Mouse (Mus musculus) layer of hippocampus, postnatal 14 days (tissue): ENCODE results near the gene Dek. TPM values are rescaled to one million over a fixed set of nuclear protein-coding genes. Genes with fewer than 3 reads are reported as not detected.

ENCODE experiments used
- DNase-seq, 2 experiments: peaks; one replicate each; pipeline ENCODE4 v3.0.0; 2021 to 2022; ENCODE audit warnings: low spot score in 2 of 2, mixed read lengths in 1 of 2
- long read RNA-seq, 2 experiments: library from polyadenylated mRNA; stranded (forward); transcript quantifications; one replicate each; pipeline ENCODE4 v2.0.0; 2021
- total RNA-seq, 2 experiments: library from RNA; stranded (reverse); gene quantifications; 2 replicates each; pipeline ENCODE4 v1.2.3; 2021

The Dek gene
- total RNA-seq = 10 to 100 TPM; 44.3 to 48.5 TPM
- long read RNA-seq, experiment 1, transcript Dek-201 (11 exons, 2,556 nt) = major isoform, 56 of 81 reads
- long read RNA-seq, experiment 1, partial matches to known transcripts = 9 of 81 reads
- long read RNA-seq, experiment 1, other reads (novel, unspliced or antisense) = 16 of 81 reads
- long read RNA-seq, experiment 2, transcript Dek-201 (11 exons, 2,556 nt) = major isoform, 70 of 116 reads
- long read RNA-seq, experiment 2, partial matches to known transcripts = 7 of 116 reads
- long read RNA-seq, experiment 2, other reads (novel, unspliced or antisense) = 39 of 116 reads

GRCm38 (mm10) chr13:47105711-47106579, at the start of gene Dek:
Dek (minus strand) TSS chr13:47106201.
- DNase-seq = peak; percentile 84 to 85

GRCm38 (mm10) chr13:47154866-47155265, 48.9 kb upstream of the Dek start:
- DNase-seq = no peak

GRCm38 (mm10) chr13:47153206-47153605, 47.2 kb upstream of the Dek start:
- DNase-seq = no peak

- DNase-seq = peak; percentile 17 to 77
Observed at GRCm38 (mm10) chr13:47152390-47152789, 46.4 kb upstream of the Dek start.

GRCm38 (mm10) chr13:47151060-47151459, 45.1 kb upstream of the Dek start:
- DNase-seq = peak in 1 of 2 experiments; percentile 17

- no peak for DNase-seq
Observed at GRCm38 (mm10) chr13:47149993-47150392, 44.0 kb upstream of the Dek start.

- DNase-seq = peak in 1 of 2 experiments; percentile 17
Observed at GRCm38 (mm10) chr13:47148573-47148972, 42.6 kb upstream of the Dek start.

GRCm38 (mm10) chr13:47146388-47146787, 40.4 kb upstream of the Dek start:
- DNase-seq = no peak

GRCm38 (mm10) chr13:47145939-47146338, 39.9 kb upstream of the Dek start:
- DNase-seq = no peak

GRCm38 (mm10) chr13:47142764-47143163, 36.8 kb upstream of the Dek start:
- DNase-seq = no peak

GRCm38 (mm10) chr13:47135741-47136140, 29.7 kb upstream of the Dek start:
- DNase-seq = no peak

- DNase-seq = no peak
Observed at GRCm38 (mm10) chr13:47134836-47135235, 28.8 kb upstream of the Dek start.

- DNase-seq = no peak
Observed at GRCm38 (mm10) chr13:47133058-47133457, 27.1 kb upstream of the Dek start.

GRCm38 (mm10) chr13:47129090-47129489, 23.1 kb upstream of the Dek start:
- DNase-seq = no peak

GRCm38 (mm10) chr13:47125595-47125994, 19.6 kb upstream of the Dek start:
- DNase-seq = no peak

- no peak for DNase-seq
Observed at GRCm38 (mm10) chr13:47124986-47125385, 19.0 kb upstream of the Dek start.

- DNase-seq = no peak
Observed at GRCm38 (mm10) chr13:47124449-47124848, 18.4 kb upstream of the Dek start.

- no peak for DNase-seq
Observed at GRCm38 (mm10) chr13:47122537-47123430, 16.8 kb upstream of the Dek start, which contains the start of gene Rnf144b. Rnf144b (plus strand) TSS chr13:47122656.

GRCm38 (mm10) chr13:47121333-47121889, 15.4 kb upstream of the Dek start:
- DNase-seq = no peak

- DNase-seq = no peak
Observed at GRCm38 (mm10) chr13:47116000-47116399, 10.0 kb upstream of the Dek start.

- no peak for DNase-seq
Observed at GRCm38 (mm10) chr13:47112924-47113323, 6.9 kb upstream of the Dek start.
